Mouse (Mus musculus) splenic B cell, adult 2 months (primary cell): ENCODE measurements around the gene Ugt1a5.

Experiments used
- DNase-seq: peaks from one replicate; pipeline ENCODE4 v3.0.0-alpha.2; 2011; ENCODE audit warnings: low read depth, low spot score
- H3K27me3 ChIP-seq: 2 replicates; pipeline ENCODE4 v1.6.1; 2012; ENCODE audit warnings: mild to moderate bottlenecking, low read length, moderate library complexity, mixed read lengths; ENCODE audit not compliant: control insufficient read depth, poor library complexity, insufficient read depth, severe bottlenecking
- H3K36me3 ChIP-seq: 2 replicates; pipeline ENCODE4 v1.6.1; 2012; ENCODE audit warnings: mild to moderate bottlenecking, low read length, moderate library complexity, mixed read lengths; ENCODE audit not compliant: control insufficient read depth, poor library complexity, insufficient read depth, severe bottlenecking

The Ugt1a5 gene

GRCm38 (mm10) chr1:88254793-88255465 is 89.1 kb downstream of the Ugt1a5 start:
- no peaks in the 10 kb centered on the region for H3K36me3 ChIP-seq
- no peaks in the 10 kb centered on the region for H3K27me3 ChIP-seq
- DNase-seq: no peak

DNA sequence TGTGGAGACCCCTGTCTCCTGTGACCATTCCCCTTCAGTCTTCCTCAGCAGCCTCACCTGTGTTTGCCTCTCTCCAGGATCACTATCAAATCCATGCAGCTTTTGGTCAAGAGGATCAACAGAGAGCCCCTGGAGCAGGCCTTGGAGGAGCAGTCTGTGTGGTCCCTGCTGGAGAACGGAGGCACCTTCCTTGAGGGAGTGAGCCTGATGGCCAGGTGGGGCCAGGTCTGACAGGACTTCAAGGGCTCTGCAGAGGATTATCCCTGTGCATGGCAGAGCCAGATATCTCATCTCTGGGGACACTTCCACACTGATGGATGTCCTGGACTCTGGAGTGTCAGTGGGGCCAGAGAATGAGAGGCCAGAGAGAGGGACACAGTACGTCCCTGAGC is 89.7 kb downstream of the Ugt1a5 start:
- Histone ChIP-seq H3K27me3 (no peaks in the 10 kb centered on the region), H3K36me3 (no peaks in the 10 kb centered on the region)
- no peak for DNase-seq

- H3K27me3 ChIP-seq: no peaks in the 10 kb centered on the region
- H3K36me3 ChIP-seq: no peaks in the 10 kb centered on the region
- no peak for DNase-seq
Observed at GRCm38 (mm10) chr1:88255989-88256754, 90.4 kb downstream of the Ugt1a5 start.

- no peak for DNase-seq
- Histone ChIP-seq H3K27me3 (no peaks in the 10 kb centered on the region), H3K36me3 (no peaks in the 10 kb centered on the region)
Observed at GRCm38 (mm10) chr1:88256886-88257663, 91.3 kb downstream of the Ugt1a5 start.

DNA sequence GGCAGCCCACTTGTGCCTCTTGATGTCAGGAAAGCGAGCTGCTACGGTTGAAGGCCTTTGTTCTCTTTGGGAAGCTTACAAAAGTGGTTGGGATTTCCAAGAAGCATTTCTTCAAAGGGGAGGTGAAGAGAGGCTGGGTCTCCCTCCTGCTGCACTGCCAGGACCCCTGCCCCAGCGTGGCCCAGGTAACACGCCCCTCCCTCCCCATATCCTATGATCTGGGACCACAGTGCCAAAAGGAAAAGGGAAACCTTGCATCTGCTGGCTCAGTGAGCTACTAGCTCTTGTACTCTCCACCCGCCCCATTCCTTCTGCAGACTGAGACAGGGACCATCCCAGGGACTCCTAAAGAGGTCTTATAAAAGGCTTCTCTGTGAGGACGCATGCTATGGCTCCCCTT is 91.9 kb downstream of the Ugt1a5 start:
- H3K27me3 ChIP-seq: no peaks in the 10 kb centered on the region
- no peaks in the 10 kb centered on the region for H3K36me3 ChIP-seq
- no peak for DNase-seq

DNA sequence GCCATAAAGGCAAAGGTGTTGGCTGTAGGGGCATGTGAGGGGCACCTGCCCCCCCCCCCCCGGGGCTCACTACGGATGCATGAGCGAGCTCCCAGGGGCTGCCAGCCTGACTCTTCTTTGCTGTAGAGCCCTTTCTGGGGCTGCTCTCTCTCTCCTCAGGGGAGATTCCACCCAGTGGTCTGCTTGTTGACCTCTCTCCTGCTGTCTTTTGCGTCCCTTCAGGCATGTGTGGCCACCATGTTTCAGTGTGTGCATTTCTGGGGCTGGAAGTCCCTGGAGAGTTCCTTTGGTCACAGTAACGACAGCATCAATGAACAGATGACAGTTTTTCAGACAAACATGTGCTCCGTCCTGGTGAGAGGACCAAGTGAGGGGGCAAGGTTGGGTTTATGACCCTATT is 92.5 kb downstream of the Ugt1a5 start:
- Histone ChIP-seq H3K36me3 (no peaks in the 10 kb centered on the region; the same call in 1 of the 2 replicates), H3K27me3 (no peaks in the 10 kb centered on the region)
- DNase-seq: no peak

- Histone ChIP-seq H3K36me3 (peaks cover 3% of the 10 kb centered on the region; the same call in 1 of the 2 replicates), H3K27me3 (no peaks in the 10 kb centered on the region)
- no peak for DNase-seq
Observed at GRCm38 (mm10) chr1:88258881-88259642, 93.2 kb downstream of the Ugt1a5 start.

DNA sequence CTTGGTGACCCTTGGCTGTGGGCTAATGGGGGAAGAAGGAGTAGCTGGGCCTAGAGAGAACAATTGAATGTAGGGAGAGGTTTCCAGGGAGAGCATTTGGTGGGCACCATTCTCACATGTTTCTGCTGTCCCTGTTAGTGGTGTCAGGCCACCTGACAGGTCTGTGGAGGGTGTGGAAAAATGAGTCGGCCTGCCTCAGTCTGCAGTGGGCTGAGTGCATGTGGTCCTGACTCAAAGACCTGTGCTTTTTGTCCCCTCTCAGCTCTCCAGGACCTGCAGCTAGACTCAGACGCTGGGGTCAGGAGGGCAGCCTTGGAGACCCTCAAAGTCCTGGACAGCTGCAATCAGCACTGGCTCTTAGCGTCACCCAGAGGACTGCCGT is 93.8 kb downstream of the Ugt1a5 start:
- peaks cover 5% of the 10 kb centered on the region for H3K36me3 ChIP-seq
- no peaks in the 10 kb centered on the region for H3K27me3 ChIP-seq
- DNase-seq: no peak

GRCm38 (mm10) chr1:88260114-88260513 is 94.3 kb downstream of the Ugt1a5 start:
- Histone ChIP-seq H3K36me3 (peaks cover 9% of the 10 kb centered on the region), H3K27me3 (no peaks in the 10 kb centered on the region)
- peak; percentile 54 for DNase-seq

DNA sequence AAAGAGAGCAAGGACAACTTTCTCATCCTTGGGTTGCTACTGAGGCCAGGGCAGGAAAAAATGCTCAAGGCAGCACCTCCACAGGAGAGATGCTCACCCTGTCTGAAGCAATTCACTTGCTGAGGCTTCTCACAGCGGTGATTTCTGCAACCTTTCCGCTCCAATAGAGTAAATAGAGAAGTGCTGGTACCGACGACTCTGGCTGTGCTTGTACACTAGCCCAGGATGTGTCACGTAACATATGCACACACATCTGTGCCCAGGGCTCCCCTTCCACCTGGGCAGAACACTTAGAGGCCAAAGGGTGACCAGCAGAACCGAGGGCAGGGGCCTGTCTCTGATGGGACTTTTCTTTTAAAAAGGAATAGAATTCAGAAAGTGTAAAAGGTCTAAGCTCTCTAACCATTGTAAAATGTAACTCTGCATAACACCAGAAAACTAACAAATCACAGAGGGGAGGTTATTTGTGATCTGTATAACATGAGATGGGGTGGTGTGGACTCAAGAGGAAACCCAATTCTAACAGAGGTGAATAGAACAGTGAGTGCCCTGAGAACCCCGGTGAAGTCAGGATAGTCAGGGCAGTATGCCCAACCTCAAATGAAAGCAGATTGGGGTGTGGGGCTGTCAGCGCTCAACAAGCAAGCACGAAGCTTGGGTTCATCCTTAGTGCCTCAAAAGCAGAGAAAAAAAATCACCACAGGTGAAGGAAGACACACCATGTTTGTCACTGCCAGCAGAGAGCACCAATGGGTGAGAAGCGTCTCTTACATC is 95.0 kb downstream of the Ugt1a5 start:
- Histone ChIP-seq H3K27me3 (no peaks in the 10 kb centered on the region), H3K36me3 (peaks cover 15% of the 10 kb centered on the region)
- peak; percentile 66 for DNase-seq

DNA sequence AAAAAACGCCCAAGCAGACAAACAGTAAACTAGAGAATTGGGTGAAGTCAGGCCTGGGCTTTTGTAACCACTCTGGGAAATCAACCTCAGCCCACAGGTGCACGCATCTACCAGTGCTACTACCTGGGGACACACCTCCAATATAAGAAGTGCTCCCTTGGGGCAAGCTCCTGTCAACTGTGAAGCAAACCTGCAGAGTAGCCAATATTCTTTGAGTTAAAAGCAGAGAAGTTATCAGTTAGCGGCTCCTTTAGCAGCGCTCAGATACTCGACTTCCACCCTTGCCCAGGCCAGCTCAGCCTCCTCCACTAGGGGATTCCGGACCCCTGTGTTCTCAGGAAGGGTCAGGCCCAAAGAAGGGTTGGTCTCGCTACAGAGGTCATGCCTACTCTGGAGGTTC is 95.9 kb downstream of the Ugt1a5 start:
- H3K36me3 ChIP-seq: peaks cover 21% of the 10 kb centered on the region
- DNase-seq: no peak
- no peaks in the 10 kb centered on the region for H3K27me3 ChIP-seq

DNA sequence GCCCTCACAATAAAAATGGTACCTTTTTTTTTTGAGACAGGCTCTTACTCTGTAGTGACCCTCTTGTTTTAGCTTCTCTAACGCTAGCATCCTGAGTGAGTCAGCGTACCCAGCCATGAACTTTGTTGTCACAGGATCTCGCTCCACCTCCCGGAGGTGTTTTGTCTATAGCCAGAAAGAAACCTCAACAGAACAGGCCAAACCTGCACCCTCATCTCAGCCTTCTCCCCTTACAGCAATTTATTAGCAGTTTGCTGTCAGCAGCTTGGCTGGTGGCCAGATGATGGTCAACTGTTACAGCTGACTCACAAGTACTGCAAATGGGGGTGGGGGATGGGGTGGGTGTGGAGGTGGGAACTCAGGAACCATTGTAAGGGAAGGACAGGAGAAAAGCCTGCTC is 96.4 kb downstream of the Ugt1a5 start:
- DNase-seq: no peak
- Histone ChIP-seq H3K36me3 (peaks cover 26% of the 10 kb centered on the region), H3K27me3 (no peaks in the 10 kb centered on the region)

- H3K27me3 ChIP-seq: no peaks in the 10 kb centered on the region
- no peak for DNase-seq
- H3K36me3 ChIP-seq: peaks cover 33% of the 10 kb centered on the region
Observed at GRCm38 (mm10) chr1:88262961-88263360, 97.1 kb downstream of the Ugt1a5 start.

DNA sequence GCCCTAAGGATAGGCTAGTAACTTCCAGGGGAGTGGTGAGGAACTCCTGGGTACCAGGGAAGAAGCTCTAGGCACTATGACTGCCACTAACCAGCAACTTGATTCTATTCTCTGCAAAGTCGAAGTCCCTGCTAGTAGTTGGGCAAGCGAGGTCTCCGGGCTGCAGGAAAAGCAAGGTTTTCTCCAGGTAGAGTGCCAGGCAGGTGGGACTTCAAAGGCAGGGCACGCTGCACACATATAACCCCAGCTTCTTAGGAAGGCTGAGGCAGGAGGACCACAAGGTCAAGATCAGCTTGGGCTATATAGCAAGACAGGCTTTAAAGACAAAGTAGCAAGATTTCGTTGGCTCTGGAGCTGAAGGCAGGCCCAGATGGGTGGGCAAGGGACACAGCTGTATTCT is 98.0 kb downstream of the Ugt1a5 start:
- Histone ChIP-seq H3K27me3 (no peaks in the 10 kb centered on the region), H3K36me3 (peaks cover 40% of the 10 kb centered on the region)
- DNase-seq: no peak
